Mouse (Mus musculus) intestine, embryonic 15.5 days (tissue): Measurements from ENCODE around the gene Sult1e1. TPM values are rescaled to one million over a fixed set of nuclear protein-coding genes. Genes with fewer than 3 reads are reported as not detected.
A peak's percentile ranks its signal among the peaks of the same experiment; 100 is the strongest.

ENCODE experiments used
- ATAC-seq: fragments of 200-750 bp; cut with Nextera tagmentation; 2 replicates; pipeline ENCODE4 v1.8.0; 2017; ENCODE audit warnings: moderate TSS enrichment, moderate library complexity
- H3K27ac ChIP-seq: fragments of 300-500 bp; sonication (generic); 2 replicates; pipeline ENCODE4 v1.5.1; 2015; ENCODE audit warnings: mild to moderate bottlenecking, inconsistent platforms
- H3K27me3 ChIP-seq: fragments of 300-500 bp; sonication (generic); replicated peaks from 2 replicates; pipeline ENCODE4 v1.6.1; 2015; ENCODE audit warnings: inconsistent platforms
- H3K36me3 ChIP-seq: fragments of 300-500 bp; sonication (generic); 2 replicates; pipeline ENCODE4 v1.6.1; 2015; ENCODE audit warnings: inconsistent platforms
- H3K4me1 ChIP-seq: fragments of 300-500 bp; sonication (generic); replicated peaks from 2 replicates; pipeline ENCODE4 v1.6.1; 2015; ENCODE audit warnings: inconsistent platforms
- H3K4me2 ChIP-seq: fragments of 300-500 bp; sonication (generic); replicated peaks from 2 replicates; pipeline ENCODE4 v1.6.1; 2015; ENCODE audit warnings: mild to moderate bottlenecking, inconsistent platforms
- H3K4me3 ChIP-seq: fragments of 300-500 bp; sonication (generic); replicated peaks from 2 replicates; pipeline ENCODE4 v1.5.1; 2015; ENCODE audit warnings: inconsistent platforms
- H3K9ac ChIP-seq: fragments of 300-500 bp; sonication (generic); 2 replicates; pipeline ENCODE4 v1.6.1; 2015; ENCODE audit warnings: inconsistent platforms
- H3K9me3 ChIP-seq: fragments of 300-500 bp; sonication (generic); 2 replicates; pipeline ENCODE4 v1.6.1; 2016; ENCODE audit warnings: inconsistent platforms
- whole genome bisulfite sequencing: fragments of 180-500 bp; shearing (Covaris S2); methylation state at CpG from one replicate; pipeline ENCODE4 v1.1.7; 2015; 5-methylcytosine and 5-hydroxymethylcytosine counted together
- polyA plus RNA-seq: library from polyadenylated mRNA; unstranded; fragments of >200 nt; fragmentation: Nextera tagmentation; extraction: Ambion mirVana; gene quantifications from 2 replicates; pipeline ENCODE4 v1.2.1, GENCODE M21; 2015

The Sult1e1 gene
- polyA plus RNA-seq, 1 experiment from 2014 or later = not detected

- no peaks in the 10 kb centered on the region for H3K27me3 ChIP-seq
- H3K27ac ChIP-seq = no peak overlapping the region
- no peak overlapping the region for H3K4me2 ChIP-seq
- ATAC-seq = peak; percentile 84
- no peaks in the 10 kb centered on the region for H3K9me3 ChIP-seq
- no peaks in the 10 kb centered on the region for H3K36me3 ChIP-seq
- no peak overlapping the region for H3K4me3 ChIP-seq
- no peaks in the 10 kb centered on the region for H3K4me1 ChIP-seq
- H3K9ac ChIP-seq = no peak overlapping the region
Observed at GRCm38 (mm10) chr5:87562966-87563365, 28.4 kb downstream of the Sult1e1 start.

GRCm38 (mm10) chr5:87562526-87562925, 28.9 kb downstream of the Sult1e1 start:
- no peaks in the 10 kb centered on the region for H3K36me3 ChIP-seq
- no peaks in the 10 kb centered on the region for H3K27me3 ChIP-seq
- no peaks in the 10 kb centered on the region for H3K4me1 ChIP-seq
- no peak overlapping the region for H3K9ac ChIP-seq
- no peak overlapping the region for H3K27ac ChIP-seq
- ATAC-seq = peak; percentile 90
- H3K9me3 ChIP-seq = no peaks in the 10 kb centered on the region
- 68% methylated on average over 4 of the region's 4 CpGs for WGBS
- no peak overlapping the region for H3K4me3 ChIP-seq
- H3K4me2 ChIP-seq = no peak overlapping the region

- 78% methylated on average over 5 of the region's 5 CpGs for WGBS
Observed at GRCm38 (mm10) chr5:87560145-87560544, 31.2 kb downstream of the Sult1e1 start.

GRCm38 (mm10) chr5:87550935-87551334, 40.5 kb downstream of the Sult1e1 start:
- Histone ChIP-seq H3K27me3 (no peaks in the 10 kb centered on the region), H3K36me3 (no peaks in the 10 kb centered on the region), H3K9me3 (no peaks in the 10 kb centered on the region), H3K4me2 (no peak overlapping the region), H3K4me3 (no peak overlapping the region), H3K9ac (no peak overlapping the region), H3K4me1 (no peaks in the 10 kb centered on the region), H3K27ac (no peak overlapping the region)
- ATAC-seq = no peak
- 43% methylated on average over 1 of the region's 1 CpGs for WGBS

More at GRCm38 (mm10) chr5:87560145-87560544, 31.2 kb downstream of the Sult1e1 start:
- H3K36me3 ChIP-seq = no peaks in the 10 kb centered on the region
- no peak for ATAC-seq
- no peak overlapping the region for H3K9ac ChIP-seq
- H3K4me3 ChIP-seq = no peak overlapping the region
- H3K27ac ChIP-seq = no peak overlapping the region
- no peaks in the 10 kb centered on the region for H3K9me3 ChIP-seq
- no peak overlapping the region for H3K4me2 ChIP-seq
- H3K4me1 ChIP-seq = no peaks in the 10 kb centered on the region
- H3K27me3 ChIP-seq = no peaks in the 10 kb centered on the region

- H3K4me2 ChIP-seq = no peak within 1 kb of the TSS
- no peak within 1 kb of the TSS for H3K27ac ChIP-seq
- no peaks in the 10 kb centered on the region for H3K27me3 ChIP-seq
- ATAC-seq = no peak
- H3K4me1 ChIP-seq = no peaks in the 10 kb centered on the region
- no peak within 1 kb of the TSS for H3K9ac ChIP-seq
- 79% methylated on average over 2 of the region's 2 CpGs for WGBS
- H3K9me3 ChIP-seq = no peaks in the 10 kb centered on the region
- H3K36me3 ChIP-seq = no peaks in the 10 kb centered on the region
- no peak within 1 kb of the TSS for H3K4me3 ChIP-seq
Observed at GRCm38 (mm10) chr5:87538111-87538510, 53.3 kb downstream of the Sult1e1 start, which contains the start of gene Sult1b1. Gene Sult1b1, minus strand, starts transcription at chr5:87538195.

GRCm38 (mm10) chr5:87535994-87536644, 55.3 kb downstream of the Sult1e1 start:
- no peak overlapping the region for H3K9ac ChIP-seq
- H3K4me2 ChIP-seq = no peak overlapping the region
- peak overlapping the region; percentile 73 for H3K27ac ChIP-seq
- H3K4me1 ChIP-seq = no peaks in the 10 kb centered on the region
- peak; percentile 95 for ATAC-seq
- 47% methylated on average over 4 of the region's 4 CpGs for WGBS
- no peaks in the 10 kb centered on the region for H3K27me3 ChIP-seq
- no peak overlapping the region for H3K4me3 ChIP-seq
- H3K9me3 ChIP-seq = no peaks in the 10 kb centered on the region
- no peaks in the 10 kb centered on the region for H3K36me3 ChIP-seq

GRCm38 (mm10) chr5:87532288-87532687, 59.1 kb downstream of the Sult1e1 start:
- Histone ChIP-seq H3K4me1 (no peaks in the 10 kb centered on the region), H3K36me3 (no peaks in the 10 kb centered on the region), H3K9me3 (no peaks in the 10 kb centered on the region), H3K9ac (no peak overlapping the region), H3K4me2 (peak overlapping the region; percentile 19; the same call in 1 of the 2 replicates), H3K27me3 (no peaks in the 10 kb centered on the region), H3K27ac (peak overlapping the region; percentile 56), H3K4me3 (no peak overlapping the region)
- peak; percentile 90 for ATAC-seq
- 40% methylated on average over 2 of the region's 2 CpGs for WGBS

Other genes with a start within 250 kb of the Sult1e1 start
- gene Ugt2b38, start 167.4 kb downstream of the Sult1e1 start, polyA plus RNA-seq = not detected in 2 replicates
- not detected in 2 replicates for gene Ugt2a2, start 109.3 kb downstream of the Sult1e1 start, polyA plus RNA-seq
- gene Gm43638, start 104.8 kb downstream of the Sult1e1 start, polyA plus RNA-seq = not detected in 2 replicates
- not detected in 2 replicates for gene Ugt2a1, start 100.7 kb downstream of the Sult1e1 start, polyA plus RNA-seq
- 43.0 and 49.7 TPM in 2 replicates for gene Sult1b1, start 53.4 kb downstream of the Sult1e1 start, polyA plus RNA-seq
- gene Sult1d1, start 22.6 kb downstream of the Sult1e1 start, polyA plus RNA-seq = 43.6 and 56.5 TPM in 2 replicates
- not detected in 2 replicates for gene Csn1s1, start 74.6 kb upstream of the Sult1e1 start, polyA plus RNA-seq
- not detected in 2 replicates for gene Csn2, start 108.0 kb upstream of the Sult1e1 start, polyA plus RNA-seq
- not detected in 2 replicates for gene Csn1s2a, start 183.0 kb upstream of the Sult1e1 start, polyA plus RNA-seq
- not detected in 2 replicates for gene Csn1s2b, start 216.5 kb upstream of the Sult1e1 start, polyA plus RNA-seq
- not detected in 2 replicates for gene Prr27, start 234.1 kb upstream of the Sult1e1 start, polyA plus RNA-seq